ENCODE assay signal across 8 mouse cellular contexts in genomic region chr13:48464170-48464569, GRCm38 (mm10). TPM values are rescaled to one million over a fixed set of nuclear protein-coding genes. Genes with fewer than 3 reads are reported as not detected.
DNase-seq lines count a peak whose midpoint lies in the region; ATAC-seq and TF ChIP-seq lines count a peak whose summit lies in the region.
"Had no signal": no experiment of that assay in that cellular context is flagged by ENCODE, and none has a peak within 500 bp of the region (broad histone marks: within the 10 kb centered on the region; RNA-seq: fewer than 3 reads in every experiment).

No protein-coding gene starts in this region.

- peaks cover 5% of the 10 kb centered on the region for H3K27me3 ChIP-seq in Patski
- H3K27me3 ChIP-seq in forebrain, embryonic 13.5 days = no peaks in the 10 kb centered on the region

- no peak for ATAC-seq in Patski
- peak; percentile 80 for ATAC-seq in forebrain, embryonic 13.5 days

- no peaks in the 10 kb centered on the region for H3K36me3 ChIP-seq in forebrain, embryonic 13.5 days (ENCODE audit: poor library complexity, severe bottlenecking)

- no peak overlapping the region for H3K9ac ChIP-seq in forebrain, embryonic 13.5 days

- no peak overlapping the region for H3K4me2 ChIP-seq in forebrain, embryonic 13.5 days

- no peaks in the 10 kb centered on the region for H3K9me3 ChIP-seq in forebrain, embryonic 13.5 days (replicated peaks)

- WGBS in forebrain, embryonic 13.5 days = 4% methylated on average over 4 of the region's 4 CpGs

- DNase-seq in Patski (ENCODE audit: low read depth, low spot score) = no peak
- peak; percentile 5 for DNase-seq in c-Kit-negative CD71-positive TER-119-positive erythroid progenitor cells, embryonic 14.5 days (ENCODE audit: low read depth, low spot score)
- DNase-seq in heart, postnatal 4 days = peak; percentile 80
- DNase-seq in layer of hippocampus, postnatal 36 days = peak; percentile 68 to 80
- peak; percentile 84 for DNase-seq in mesoderm, embryonic 11.5 days (ENCODE audit: low read depth, low spot score)
- peak; percentile 64 for DNase-seq in right cerebral cortex, postnatal 25 days

- POLR2A ChIA-PET in Patski (lab: Charles Lee) = no interaction called here

- no peak overlapping the region for H3K27ac ChIP-seq in forebrain, embryonic 13.5 days
- H3K27ac ChIP-seq: macrophage had no signal

- CTCF ChIA-PET in Patski (lab: Charles Lee) = no interaction called here

- H3K4me1 ChIP-seq in forebrain, embryonic 13.5 days = peaks cover 29% of the 10 kb centered on the region

- H3K4me3 ChIP-seq in forebrain, embryonic 13.5 days = no peak overlapping the region

- in situ Hi-C loops in Patski (cut with MboI; ENCODE audit: low pct_unique_long_range_greater_than_20kb) = loop anchor here (5.0 to 25.0 kb wide), 6 partner anchors 202 to 1162 kb away; partner anchors contain the start of gene Id4

- peak; percentile 88 for TF ChIP-seq CTCF in Patski (IDR thresholded peaks at IDR 0.05)

RNA-seq across cellular contexts. Expression of gene Zfp169, which starts 49.1 kb away (rescaled TPM):
- polyA plus RNA-seq in Patski (2021) = 5.6 TPM
- polyA plus RNA-seq in forebrain, embryonic 13.5 days (2015; fragmentation: Nextera tagmentation; extraction: Ambion mirVana) = 6.0 and 7.1 TPM in 2 replicates
- 1 to 10 TPM; 5.8 to 6.2 TPM for total RNA-seq in heart, postnatal 4 days (2021)
- total RNA-seq in layer of hippocampus, postnatal 36 days (2021) = 10 to 100 TPM; 23.9 to 25.1 TPM

RNA-seq across cellular contexts. Expression of gene A830005F24Rik, which starts 49.2 kb away (rescaled TPM):
- 1.8 TPM for polyA plus RNA-seq in Patski (2021)
- polyA plus RNA-seq in forebrain, embryonic 13.5 days (2015; fragmentation: Nextera tagmentation; extraction: Ambion mirVana) = 2.6 and 3.5 TPM in 2 replicates
- total RNA-seq in heart, postnatal 4 days (2021) = not detected
- 1 to 10 TPM; 1.7 to 1.9 TPM for total RNA-seq in layer of hippocampus, postnatal 36 days (2021)
- polyA plus RNA-seq: macrophage had no signal
